Mouse (Mus musculus): ENCODE results near the gene Olfr983. TPM values are rescaled to one million over a fixed set of nuclear protein-coding genes. Genes with fewer than 3 reads are reported as not detected.

Olfr983 gene
- polyA plus RNA-seq, 1 experiment from 2014 or later = not detected

DNA sequence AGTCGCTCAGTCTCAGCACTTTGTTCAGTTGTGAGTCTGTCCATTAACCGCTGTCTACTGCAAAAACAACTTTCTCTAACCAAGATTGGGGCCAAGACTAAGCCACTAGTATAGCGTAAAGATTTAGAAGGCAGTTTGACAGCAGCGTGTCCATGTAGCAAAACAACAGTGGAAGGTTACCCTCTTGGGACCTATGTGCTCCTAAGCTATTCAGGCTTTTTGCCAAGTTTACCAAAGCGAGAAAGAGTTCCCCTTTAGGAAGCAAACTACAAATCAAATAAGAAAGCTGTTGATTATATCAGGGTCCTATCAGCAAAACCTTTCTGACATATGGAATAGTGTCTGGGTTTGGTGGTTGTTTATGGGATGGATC lies 23.9 kb upstream of the Olfr983 start:
- 51% methylated on average over 5 of the region's 5 CpGs for WGBS (ENCODE audit: insufficient replicate concordance)

DNA sequence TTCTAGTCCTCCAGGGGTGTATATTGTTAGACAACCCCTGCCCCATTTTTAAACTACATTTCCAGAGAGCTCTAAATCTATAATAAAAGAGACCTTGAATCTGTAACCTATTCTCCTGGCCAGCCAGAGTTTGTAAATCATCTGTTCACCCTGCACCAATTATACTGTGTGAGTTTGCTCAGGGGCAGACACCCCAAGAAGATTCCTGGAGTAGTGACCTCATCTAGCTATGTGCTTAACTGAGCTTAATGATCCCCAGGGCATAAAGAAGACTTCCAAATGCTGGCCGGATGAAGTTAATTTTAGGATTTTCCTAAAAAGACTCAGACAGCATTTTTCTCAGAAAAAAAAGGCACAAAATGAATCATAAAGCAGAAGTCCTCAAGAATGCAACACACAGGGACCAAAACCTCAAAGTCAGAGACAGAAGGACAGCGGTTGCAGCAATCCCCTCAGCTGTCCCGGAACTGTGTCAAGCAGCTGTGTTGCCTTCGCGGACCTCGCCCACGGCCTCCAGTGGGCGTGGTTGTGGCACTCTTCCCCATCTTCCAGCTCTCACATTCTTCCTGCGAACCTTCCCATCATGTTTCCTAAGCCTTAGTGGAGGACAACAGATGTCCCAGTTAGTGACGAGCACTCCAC lies 23.4 kb upstream of the Olfr983 start:
- Histone ChIP-seq H3K4me3 (ENCODE audit: low read depth, low read length) (no peak overlapping the region), H3K9ac (replicated peaks) (no peak overlapping the region), H3K27ac (ENCODE audit: low read depth) (no peak overlapping the region; the same call in 1 of the 2 replicates), H3K27me3 (ENCODE audit: insufficient read depth, low read length) (no peaks in the 10 kb centered on the region), H3K36me3 (replicated peaks; ENCODE audit: insufficient read depth, low read length) (no peaks in the 10 kb centered on the region), H3K9me3 (ENCODE audit: low read length) (no peaks in the 10 kb centered on the region), H3K4me2 (ENCODE audit: low read depth, low read length) (peak overlapping the region; percentile 27), H3K4me1 (ENCODE audit: insufficient read depth) (no peaks in the 10 kb centered on the region)
- 30% methylated on average over 10 of the region's 10 CpGs for WGBS (ENCODE audit: insufficient replicate concordance)
- peak; percentile 46 for DNase-seq
- peak; percentile 54 for ATAC-seq
- TF ChIP-seq CTCF (IDR thresholded peaks at IDR 0.05; ENCODE audit: low read depth) (no peak), EP300 (IDR thresholded peaks at IDR 0.05; ENCODE audit: low read depth) (no peak)

More for the DNA sequence above, 23.9 kb upstream of the Olfr983 start:
- Histone ChIP-seq H3K4me1 (ENCODE audit: insufficient read depth) (no peaks in the 10 kb centered on the region), H3K4me2 (ENCODE audit: low read depth, low read length) (peak overlapping the region; percentile 27), H3K9ac (replicated peaks) (no peak overlapping the region), H3K36me3 (replicated peaks; ENCODE audit: insufficient read depth, low read length) (no peaks in the 10 kb centered on the region), H3K27ac (ENCODE audit: low read depth) (no peak overlapping the region; the same call in 1 of the 2 replicates), H3K4me3 (ENCODE audit: low read depth, low read length) (no peak overlapping the region), H3K27me3 (ENCODE audit: insufficient read depth, low read length) (no peaks in the 10 kb centered on the region), H3K9me3 (ENCODE audit: low read length) (no peaks in the 10 kb centered on the region)
- 0 out of 2 replicates have a peak, but pooled peaks have one; percentile 12 for ATAC-seq
- DNase-seq = no peak
- TF ChIP-seq EP300 (IDR thresholded peaks at IDR 0.05; ENCODE audit: low read depth) (no peak), CTCF (IDR thresholded peaks at IDR 0.05; ENCODE audit: low read depth) (no peak)

DNA sequence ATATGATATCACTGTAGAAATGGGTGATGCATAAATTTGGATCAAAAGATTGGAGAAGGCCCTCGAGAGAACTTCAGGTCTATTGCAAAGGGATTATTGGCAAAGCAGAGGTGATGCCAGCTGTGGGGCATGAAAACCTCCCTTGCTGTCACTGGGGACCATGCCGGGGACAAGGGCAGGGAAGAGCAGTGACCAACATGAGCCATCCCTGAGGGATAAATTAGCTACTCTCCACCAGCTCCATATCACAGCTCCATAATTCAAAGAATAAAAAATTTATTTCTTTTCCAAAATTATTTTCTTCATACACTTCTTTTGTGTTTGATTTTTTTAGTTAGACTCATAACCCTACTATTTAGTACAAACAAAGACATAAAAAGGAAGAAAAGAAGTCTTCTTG lies 20.7 kb upstream of the Olfr983 start, which contains the start of gene Olfr984:
Olfr984 (minus strand) TSS at position 101 of the 400 bp plus-strand sequence.
- TF ChIP-seq EP300 (IDR thresholded peaks at IDR 0.05; ENCODE audit: low read depth) = no peak
- no peak for TF ChIP-seq CTCF (IDR thresholded peaks at IDR 0.05; ENCODE audit: low read depth)
- 76% methylated on average over 2 of the region's 2 CpGs for WGBS (ENCODE audit: insufficient replicate concordance)
- H3K4me2 ChIP-seq (ENCODE audit: low read depth, low read length) = no peak within 1 kb of the TSS
- ATAC-seq = no peak
- no peak within 1 kb of the TSS for H3K27ac ChIP-seq (ENCODE audit: low read depth)
- H3K27me3 ChIP-seq (ENCODE audit: insufficient read depth, low read length) = no peaks in the 10 kb centered on the region
- DNase-seq = no peak
- H3K4me1 ChIP-seq (ENCODE audit: insufficient read depth) = no peaks in the 10 kb centered on the region
- H3K36me3 ChIP-seq (replicated peaks; ENCODE audit: insufficient read depth, low read length) = no peaks in the 10 kb centered on the region
- no peaks in the 10 kb centered on the region for H3K9me3 ChIP-seq (ENCODE audit: low read length)
- H3K9ac ChIP-seq (replicated peaks) = no peak within 1 kb of the TSS
- no peak within 1 kb of the TSS for H3K4me3 ChIP-seq (ENCODE audit: low read depth, low read length)

DNA sequence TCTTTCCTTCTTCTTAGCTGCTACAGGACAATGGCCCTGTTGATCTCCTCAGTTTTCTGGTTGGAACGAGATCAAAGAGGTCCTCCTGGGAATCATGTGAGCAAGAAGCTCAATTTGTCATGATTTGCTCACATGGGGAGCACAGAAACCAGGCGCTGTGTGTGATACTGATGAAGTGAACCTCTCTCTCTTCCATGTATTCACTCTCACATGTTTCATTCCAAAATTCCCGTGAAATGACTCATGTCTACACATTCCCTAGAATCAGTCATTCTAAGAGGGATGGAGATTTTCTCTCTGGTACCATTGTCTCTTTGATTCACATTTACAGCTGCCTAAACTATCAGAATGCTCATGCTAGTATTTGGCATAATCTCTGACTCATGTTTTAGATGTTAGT lies 1.4 kb upstream of the Olfr983 start:
- Histone ChIP-seq H3K36me3 (replicated peaks; ENCODE audit: insufficient read depth, low read length) (no peaks in the 10 kb centered on the region), H3K4me3 (ENCODE audit: low read depth, low read length) (no peak overlapping the region), H3K27ac (ENCODE audit: low read depth) (no peak overlapping the region), H3K27me3 (ENCODE audit: insufficient read depth, low read length) (no peaks in the 10 kb centered on the region), H3K4me1 (ENCODE audit: insufficient read depth) (no peaks in the 10 kb centered on the region), H3K4me2 (ENCODE audit: low read depth, low read length) (no peak overlapping the region), H3K9me3 (ENCODE audit: low read length) (no peaks in the 10 kb centered on the region), H3K9ac (replicated peaks) (no peak overlapping the region)
- ATAC-seq (no peak), DNase-seq (no peak)
- TF ChIP-seq EP300 (IDR thresholded peaks at IDR 0.05; ENCODE audit: low read depth) (no peak), CTCF (IDR thresholded peaks at IDR 0.05; ENCODE audit: low read depth) (no peak)
- WGBS (ENCODE audit: insufficient replicate concordance) = 57% methylated on average over 3 of the region's 3 CpGs

DNA sequence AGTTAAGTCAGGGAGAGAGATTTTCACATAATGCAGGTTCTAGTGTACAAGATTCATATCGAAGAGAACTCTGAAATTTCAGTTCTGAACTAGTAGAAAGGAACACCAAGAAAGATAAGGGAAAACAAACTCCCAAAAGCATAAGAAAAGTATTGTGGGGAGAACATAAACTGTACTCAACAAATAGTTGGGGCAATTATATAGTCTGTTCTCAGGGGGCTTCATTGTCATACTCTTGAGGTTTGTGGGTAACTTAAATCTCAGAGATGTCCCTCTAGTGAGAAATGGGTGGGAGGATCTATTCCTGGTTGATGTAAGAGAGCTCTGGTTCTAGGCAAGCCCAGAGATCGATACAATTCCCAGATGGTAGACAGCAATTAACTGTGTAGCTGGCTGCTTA lies 19.9 kb downstream of the Olfr983 start, which contains the start of gene Olfr982:
Olfr982 (plus strand) TSS at position 301 of the 400 bp plus-strand sequence.
- no peak within 1 kb of the TSS for H3K4me3 ChIP-seq (ENCODE audit: low read depth, low read length)
- DNase-seq = no peak
- H3K9me3 ChIP-seq (ENCODE audit: low read length) = no peaks in the 10 kb centered on the region
- no peaks in the 10 kb centered on the region for H3K27me3 ChIP-seq (ENCODE audit: insufficient read depth, low read length)
- ATAC-seq = no peak
- WGBS (ENCODE audit: insufficient replicate concordance) = 71% methylated on average over 2 of the region's 2 CpGs
- no peaks in the 10 kb centered on the region for H3K4me1 ChIP-seq (ENCODE audit: insufficient read depth)
- no peak within 1 kb of the TSS for H3K4me2 ChIP-seq (ENCODE audit: low read depth, low read length)
- no peak for TF ChIP-seq CTCF (IDR thresholded peaks at IDR 0.05; ENCODE audit: low read depth)
- TF ChIP-seq EP300 (IDR thresholded peaks at IDR 0.05; ENCODE audit: low read depth) = no peak
- no peak within 1 kb of the TSS for H3K9ac ChIP-seq (replicated peaks)
- no peak within 1 kb of the TSS for H3K27ac ChIP-seq (ENCODE audit: low read depth)
- no peaks in the 10 kb centered on the region for H3K36me3 ChIP-seq (replicated peaks; ENCODE audit: insufficient read depth, low read length)

DNA sequence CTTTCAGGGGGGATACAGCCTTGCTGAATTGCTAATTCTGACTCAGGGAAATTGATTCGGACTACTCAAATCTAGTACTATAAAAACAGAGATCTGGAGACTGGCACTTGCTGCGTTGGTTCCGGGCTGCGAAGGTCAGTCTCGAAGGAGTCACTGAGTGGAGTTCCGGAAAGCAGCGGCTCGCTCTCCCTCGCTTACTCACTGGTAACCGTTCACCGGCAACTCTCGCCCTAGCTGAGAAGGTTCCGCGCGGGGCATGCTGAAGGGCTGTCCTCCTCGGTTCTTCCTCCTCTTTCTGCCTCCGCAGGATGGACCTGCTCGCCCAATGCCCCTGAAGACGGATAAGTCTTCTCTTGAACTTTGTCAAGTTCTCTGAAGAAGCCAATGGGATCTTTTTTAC lies 43.3 kb downstream of the Olfr983 start:
- H3K27me3 ChIP-seq (ENCODE audit: insufficient read depth, low read length) = no peaks in the 10 kb centered on the region
- H3K4me2 ChIP-seq (ENCODE audit: low read depth, low read length) = no peak overlapping the region
- 89% methylated on average over 19 of the region's 19 CpGs for WGBS (ENCODE audit: insufficient replicate concordance)
- no peaks in the 10 kb centered on the region for H3K36me3 ChIP-seq (replicated peaks; ENCODE audit: insufficient read depth, low read length)
- TF ChIP-seq EP300 (IDR thresholded peaks at IDR 0.05; ENCODE audit: low read depth) (no peak), CTCF (IDR thresholded peaks at IDR 0.05; ENCODE audit: low read depth) (no peak)
- H3K9ac ChIP-seq (replicated peaks) = no peak overlapping the region
- H3K27ac ChIP-seq (ENCODE audit: low read depth) = no peak overlapping the region
- DNase-seq (no peak), ATAC-seq (no peak)
- H3K9me3 ChIP-seq (ENCODE audit: low read length) = no peaks in the 10 kb centered on the region
- H3K4me1 ChIP-seq (ENCODE audit: insufficient read depth) = no peaks in the 10 kb centered on the region
- H3K4me3 ChIP-seq (ENCODE audit: low read depth, low read length) = no peak overlapping the region

Other genes with a start within 250 kb of the Olfr983 start
- gene Olfr972, start 227.2 kb downstream of the Olfr983 start, polyA plus RNA-seq (2015; fragmentation: Nextera tagmentation; extraction: Ambion mirVana) = not detected in 2 replicates
- not detected in 2 replicates for gene Olfr229, start 186.3 kb downstream of the Olfr983 start, polyA plus RNA-seq (2015; fragmentation: Nextera tagmentation; extraction: Ambion mirVana)
- gene Olfr974, start 156.1 kb downstream of the Olfr983 start, polyA plus RNA-seq (2015; fragmentation: Nextera tagmentation; extraction: Ambion mirVana) = not detected in 2 replicates
- gene Olfr975, start 141.5 kb downstream of the Olfr983 start, polyA plus RNA-seq (2015; fragmentation: Nextera tagmentation; extraction: Ambion mirVana) = not detected in 2 replicates
- not detected in 2 replicates for gene Olfr976, start 132.5 kb downstream of the Olfr983 start, polyA plus RNA-seq (2015; fragmentation: Nextera tagmentation; extraction: Ambion mirVana)
- not detected in 2 replicates for gene Olfr978, start 101.5 kb downstream of the Olfr983 start, polyA plus RNA-seq (2015; fragmentation: Nextera tagmentation; extraction: Ambion mirVana)
- not detected in 2 replicates for gene Olfr979, start 90.1 kb downstream of the Olfr983 start, polyA plus RNA-seq (2015; fragmentation: Nextera tagmentation; extraction: Ambion mirVana)
- not detected in 2 replicates for gene Olfr980, start 84.0 kb downstream of the Olfr983 start, polyA plus RNA-seq (2015; fragmentation: Nextera tagmentation; extraction: Ambion mirVana)
- gene Olfr981, start 72.1 kb downstream of the Olfr983 start, polyA plus RNA-seq (2015; fragmentation: Nextera tagmentation; extraction: Ambion mirVana) = not detected in 2 replicates
- not detected in 2 replicates for gene Olfr982, start 19.8 kb downstream of the Olfr983 start, polyA plus RNA-seq (2015; fragmentation: Nextera tagmentation; extraction: Ambion mirVana)
- not detected in 2 replicates for gene Olfr984, start 20.6 kb upstream of the Olfr983 start, polyA plus RNA-seq (2015; fragmentation: Nextera tagmentation; extraction: Ambion mirVana)
- gene Olfr985, start 36.6 kb upstream of the Olfr983 start, polyA plus RNA-seq (2015; fragmentation: Nextera tagmentation; extraction: Ambion mirVana) = not detected in 2 replicates
- not detected in 2 replicates for gene Tmem225, start 54.5 kb upstream of the Olfr983 start, polyA plus RNA-seq (2015; fragmentation: Nextera tagmentation; extraction: Ambion mirVana)
- gene Olfr986, start 87.3 kb upstream of the Olfr983 start, polyA plus RNA-seq (2015; fragmentation: Nextera tagmentation; extraction: Ambion mirVana) = not detected in 2 replicates
- 0.60 and 0.78 TPM in 2 replicates for gene Zfp202, start 98.7 kb upstream of the Olfr983 start, polyA plus RNA-seq (2015; fragmentation: Nextera tagmentation; extraction: Ambion mirVana)
- 0.15 TPM in 2 replicates for gene Scn3b, start 175.6 kb upstream of the Olfr983 start, polyA plus RNA-seq (2015; fragmentation: Nextera tagmentation; extraction: Ambion mirVana)

Measured in liver, postnatal 0 days (tissue).